In the genomic region with DNA sequence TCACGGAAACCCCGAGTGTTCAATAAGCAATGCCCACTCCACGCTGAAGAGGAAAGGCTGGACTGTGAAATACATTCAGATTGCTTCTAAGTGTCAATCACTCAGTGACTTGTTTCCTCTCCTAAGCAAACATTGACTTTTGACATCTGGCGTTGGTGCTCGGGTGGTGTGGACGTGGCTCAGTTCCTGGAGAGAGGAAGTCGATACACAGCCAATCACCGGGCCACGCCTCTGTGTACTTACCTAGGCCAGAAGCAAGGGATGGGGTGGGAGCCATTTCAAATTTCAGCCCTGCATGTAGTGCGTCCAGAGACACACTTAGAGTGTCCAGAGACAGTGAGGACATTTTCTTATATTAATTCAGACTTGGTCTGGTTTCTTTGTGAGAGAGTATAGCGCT, we compare ENCODE assay signal across 21 mouse cellular contexts. TPM values are rescaled to one million over a fixed set of nuclear protein-coding genes. Genes with fewer than 3 reads are reported as not detected.
A peak's percentile ranks its signal among the peaks of the same experiment; 100 is the strongest.
DNase-seq lines count a peak whose midpoint lies in the region; ATAC-seq and TF ChIP-seq lines count a peak whose summit lies in the region.
"Had no signal": no experiment of that assay in that cellular context is flagged by ENCODE, and none has a peak within 500 bp of the region (broad histone marks: within the 10 kb centered on the region; RNA-seq: fewer than 3 reads in every experiment).

No protein-coding gene starts in this region.

- TF ChIP-seq CTCF in liver, adult 2 months (IDR thresholded peaks at IDR 0.05; ENCODE audit: low read depth, low read length): no peak
- TF ChIP-seq CTCF in cerebellum, adult 2 months (IDR thresholded peaks at IDR 0.05; ENCODE audit: borderline replicate concordance, insufficient read depth, low read depth, low read length): no peak

- no peak overlapping the region for H3K4me2 ChIP-seq in liver, embryonic 12.5 days
- no peak overlapping the region for H3K4me2 ChIP-seq in intestine, embryonic 15.5 days (replicated peaks)
- no peak overlapping the region for H3K4me2 ChIP-seq in liver, embryonic 13.5 days
- no peak overlapping the region; the same call in 1 of the 2 replicates for H3K4me2 ChIP-seq in stomach, embryonic 16.5 days (ENCODE audit: low read depth, low read length)
- H3K4me2 ChIP-seq: midbrain, embryonic 12.5 days; neural tube, embryonic 12.5 days had no signal

- no peak overlapping the region for H3K9ac ChIP-seq in liver, adult 2 months (ENCODE audit: low read depth, low read length)
- H3K9ac ChIP-seq in liver, embryonic 12.5 days: no peak overlapping the region
- no peak overlapping the region for H3K9ac ChIP-seq in intestine, embryonic 15.5 days
- H3K9ac ChIP-seq in liver, embryonic 13.5 days: no peak overlapping the region
- H3K9ac ChIP-seq in stomach, embryonic 16.5 days (ENCODE audit: low read length): no peak overlapping the region
- H3K9ac ChIP-seq: liver, embryonic 14.5 days; midbrain, embryonic 12.5 days; neural tube, embryonic 12.5 days had no signal

- no peak for ATAC-seq in liver, embryonic 12.5 days
- peak; percentile 86 for ATAC-seq in intestine, embryonic 15.5 days
- ATAC-seq in liver, embryonic 13.5 days (ENCODE audit: low read depth): peak; percentile 51; the same call in 1 of the 2 replicates
- peak; percentile 92; the same call in 1 of the 2 replicates for ATAC-seq in stomach, embryonic 16.5 days (ENCODE audit: insufficient read depth, low FRiP score)
- ATAC-seq: forebrain, embryonic 16.5 days had no signal

- no peak overlapping the region for H3K27ac ChIP-seq in liver, adult 2 months (replicated peaks; ENCODE audit: insufficient read depth, low read depth, low read length)
- no peak overlapping the region for H3K27ac ChIP-seq in liver, embryonic 12.5 days
- H3K27ac ChIP-seq in intestine, embryonic 15.5 days: no peak overlapping the region
- no peak overlapping the region for H3K27ac ChIP-seq in liver, embryonic 13.5 days
- no peak overlapping the region for H3K27ac ChIP-seq in stomach, embryonic 16.5 days (ENCODE audit: low read length)
- no peak overlapping the region for H3K27ac ChIP-seq in cerebellum, adult 2 months (ENCODE audit: insufficient read depth, low read length)
- H3K27ac ChIP-seq: kidney, postnatal 0 days; layer of hippocampus, adult 2 months; liver, embryonic 14.5 days; midbrain, embryonic 12.5 days; neural tube, embryonic 12.5 days had no signal

- no peaks in the 10 kb centered on the region for H3K9me3 ChIP-seq in liver, embryonic 12.5 days (replicated peaks)
- H3K9me3 ChIP-seq in intestine, embryonic 15.5 days: no peaks in the 10 kb centered on the region
- H3K9me3 ChIP-seq in liver, embryonic 13.5 days (replicated peaks): no peaks in the 10 kb centered on the region
- H3K9me3 ChIP-seq in stomach, embryonic 16.5 days (replicated peaks; ENCODE audit: control insufficient read depth, low read length): no peaks in the 10 kb centered on the region
- H3K9me3 ChIP-seq: midbrain, embryonic 12.5 days; neural tube, embryonic 12.5 days had no signal

- peak; percentile 88 for DNase-seq in liver, adult 2 months (ENCODE audit: extremely low read depth, low read depth, low spot score)
- DNase-seq in liver, embryonic 13.5 days: no peak
- no peak for DNase-seq in cerebellum, adult 2 months
- DNase-seq in c-Kit-positive CD71-positive TER-119-positive erythroid progenitor cells, embryonic 14.5 days (ENCODE audit: low spot score): no peak
- DNase-seq in cerebellum, adult 11 months: no peak
- DNase-seq: adrenal gland, adult 2 months; B cell, adult 2 months; cerebellum, postnatal 25 days; embryo, embryonic 11 days; gastrocnemius, postnatal 25 days; right cerebral cortex, postnatal 4 days; thymus, postnatal 14 days had no signal

- H3K27me3 ChIP-seq in liver, adult 2 months (ENCODE audit: control insufficient read depth, insufficient read depth, low read length): no peaks in the 10 kb centered on the region
- no peaks in the 10 kb centered on the region for H3K27me3 ChIP-seq in liver, embryonic 12.5 days (replicated peaks)
- H3K27me3 ChIP-seq in intestine, embryonic 15.5 days (replicated peaks): no peaks in the 10 kb centered on the region
- H3K27me3 ChIP-seq in liver, embryonic 13.5 days: no peaks in the 10 kb centered on the region
- H3K27me3 ChIP-seq in stomach, embryonic 16.5 days (ENCODE audit: control insufficient read depth, insufficient read depth, low read length): no peaks in the 10 kb centered on the region
- no peaks in the 10 kb centered on the region for H3K27me3 ChIP-seq in cerebellum, adult 2 months (ENCODE audit: control insufficient read depth, insufficient read depth, low read length)
- H3K27me3 ChIP-seq: midbrain, embryonic 12.5 days; neural tube, embryonic 12.5 days had no signal

- no peak for TF ChIP-seq POLR2A in liver, adult 2 months (IDR thresholded peaks at IDR 0.05; ENCODE audit: extremely low read depth, insufficient read depth, low read length)
- no peak for TF ChIP-seq POLR2A in cerebellum, adult 2 months (IDR thresholded peaks at IDR 0.05; ENCODE audit: borderline replicate concordance, insufficient read depth, low read length)

- no peaks in the 10 kb centered on the region for H3K36me3 ChIP-seq in liver, adult 2 months (ENCODE audit: control insufficient read depth, insufficient read depth, low read length)
- no peaks in the 10 kb centered on the region for H3K36me3 ChIP-seq in liver, embryonic 12.5 days
- no peaks in the 10 kb centered on the region for H3K36me3 ChIP-seq in intestine, embryonic 15.5 days
- H3K36me3 ChIP-seq in liver, embryonic 13.5 days: no peaks in the 10 kb centered on the region
- H3K36me3 ChIP-seq in stomach, embryonic 16.5 days (ENCODE audit: control insufficient read depth, insufficient read depth, low read length): no peaks in the 10 kb centered on the region
- H3K36me3 ChIP-seq: midbrain, embryonic 12.5 days; neural tube, embryonic 12.5 days had no signal

- no peaks in the 10 kb centered on the region for H3K79me2 ChIP-seq in liver, adult 2 months (ENCODE audit: control insufficient read depth, insufficient read depth, low read length)

- peaks cover 3% of the 10 kb centered on the region; the same call in 1 of the 2 replicates for H3K4me1 ChIP-seq in liver, adult 2 months (ENCODE audit: control insufficient read depth, insufficient read depth, low read length)
- no peaks in the 10 kb centered on the region for H3K4me1 ChIP-seq in liver, embryonic 12.5 days
- H3K4me1 ChIP-seq in intestine, embryonic 15.5 days (replicated peaks): no peaks in the 10 kb centered on the region
- peaks cover 5% of the 10 kb centered on the region; the same call in 1 of the 2 replicates for H3K4me1 ChIP-seq in liver, embryonic 13.5 days (replicated peaks)
- H3K4me1 ChIP-seq in stomach, embryonic 16.5 days (ENCODE audit: control insufficient read depth, insufficient read depth, low read length): no peaks in the 10 kb centered on the region
- no peaks in the 10 kb centered on the region for H3K4me1 ChIP-seq in cerebellum, adult 2 months (ENCODE audit: control insufficient read depth, insufficient read depth, low read length)
- H3K4me1 ChIP-seq: midbrain, embryonic 12.5 days; neural tube, embryonic 12.5 days had no signal

- 16% methylated on average over 11 of the region's 11 CpGs for WGBS in liver, adult 2 months
- 52% methylated on average over 11 of the region's 11 CpGs for WGBS in liver, embryonic 12.5 days (ENCODE audit: insufficient replicate concordance)
- WGBS in intestine, embryonic 15.5 days: 53% methylated on average over 11 of the region's 11 CpGs
- 45% methylated on average over 11 of the region's 11 CpGs for WGBS in liver, embryonic 13.5 days (ENCODE audit: insufficient replicate concordance)
- WGBS in stomach, embryonic 16.5 days: 56% methylated on average over 11 of the region's 11 CpGs
- 81% methylated on average over 11 of the region's 11 CpGs for WGBS in cerebellum, adult 2 months

- H3K4me3 ChIP-seq in liver, adult 2 months (ENCODE audit: insufficient read depth, low read depth, low read length): no peak overlapping the region
- H3K4me3 ChIP-seq in liver, embryonic 12.5 days: no peak overlapping the region
- H3K4me3 ChIP-seq in intestine, embryonic 15.5 days (replicated peaks): no peak overlapping the region
- H3K4me3 ChIP-seq in liver, embryonic 13.5 days (replicated peaks): no peak overlapping the region
- H3K4me3 ChIP-seq in stomach, embryonic 16.5 days (replicated peaks; ENCODE audit: low read length): no peak overlapping the region
- no peak overlapping the region for H3K4me3 ChIP-seq in cerebellum, adult 2 months (replicated peaks; ENCODE audit: insufficient read depth, low read depth, low read length)
- H3K4me3 ChIP-seq: layer of hippocampus, adult 2 months; midbrain, embryonic 12.5 days; neural tube, embryonic 12.5 days had no signal

RNA-seq across cellular contexts. Expression of a gene that starts 26.0 kb away (rescaled TPM):
- total RNA-seq in liver, adult 2 months (2014; rRNA removed): 126 and 160 TPM in 2 replicates
- 97.9 and 104 TPM in 2 replicates for polyA plus RNA-seq in liver, adult 2 months (2012; rRNA removed)
- polyA plus RNA-seq in liver, embryonic 12.5 days (2016; fragmentation: Nextera tagmentation; extraction: Ambion mirVana): 102 and 104 TPM in 2 replicates
- polyA plus RNA-seq in intestine, embryonic 15.5 days (2015; fragmentation: Nextera tagmentation; extraction: Ambion mirVana): 245 and 256 TPM in 2 replicates
- polyA plus RNA-seq in liver, embryonic 13.5 days (2015; fragmentation: Nextera tagmentation; extraction: Ambion mirVana): 69.2 and 75.5 TPM in 2 replicates
- 242 and 252 TPM in 2 replicates for polyA plus RNA-seq in stomach, embryonic 16.5 days (2015; fragmentation: Nextera tagmentation; extraction: Ambion mirVana)
- polyA plus RNA-seq in cerebellum, adult 2 months (2012; rRNA removed): 38.7 and 41.8 TPM in 2 replicates
